ENCODE assay signal across 21 mouse cellular contexts in genomic region chr1:158328839-158329238, GRCm38 (mm10). TPM values are rescaled to one million over a fixed set of nuclear protein-coding genes. Genes with fewer than 3 reads are reported as not detected.
DNase-seq lines count a peak whose midpoint lies in the region; ATAC-seq and TF ChIP-seq lines count a peak whose summit lies in the region.
"Had no signal": no experiment of that assay in that cellular context is flagged by ENCODE, and none has a peak within 500 bp of the region (broad histone marks: within the 10 kb centered on the region; RNA-seq: fewer than 3 reads in every experiment).

No protein-coding gene starts in this region.

- peak; percentile 45; the same call in 1 of the 2 replicates for ATAC-seq in midbrain, embryonic 13.5 days
- ATAC-seq in midbrain, postnatal 0 days (ENCODE audit: low FRiP score), result no peak
- ATAC-seq in midbrain, embryonic 14.5 days (ENCODE audit: low FRiP score, low TSS enrichment), result no peak; the same call in 1 of the 2 replicates
- ATAC-seq: forebrain, embryonic 15.5 days had no signal

- H3K36me3 ChIP-seq in midbrain, embryonic 13.5 days, result no peaks in the 10 kb centered on the region
- no peaks in the 10 kb centered on the region for H3K36me3 ChIP-seq in midbrain, postnatal 0 days (ENCODE audit: insufficient read depth, low read length)
- H3K36me3 ChIP-seq in midbrain, embryonic 14.5 days (ENCODE audit: control insufficient read depth, insufficient read depth, low read length), result no peaks in the 10 kb centered on the region
- H3K36me3 ChIP-seq: embryonic facial prominence, embryonic 15.5 days; forebrain, embryonic 10.5 days; forebrain, embryonic 15.5 days; heart, embryonic 15.5 days; hindbrain, embryonic 10.5 days had no signal

- no peaks in the 10 kb centered on the region for H3K9me3 ChIP-seq in midbrain, embryonic 13.5 days
- no peaks in the 10 kb centered on the region for H3K9me3 ChIP-seq in midbrain, postnatal 0 days (ENCODE audit: low read length)
- no peaks in the 10 kb centered on the region for H3K9me3 ChIP-seq in midbrain, embryonic 14.5 days (ENCODE audit: control insufficient read depth, low read length)
- H3K9me3 ChIP-seq: embryonic facial prominence, embryonic 15.5 days; forebrain, embryonic 10.5 days; forebrain, embryonic 15.5 days; heart, embryonic 15.5 days; hindbrain, embryonic 10.5 days had no signal

- WGBS in midbrain, embryonic 13.5 days, result 24% methylated on average over 2 of the region's 2 CpGs
- 18% methylated on average over 2 of the region's 2 CpGs for WGBS in midbrain, postnatal 0 days
- 22% methylated on average over 2 of the region's 2 CpGs for WGBS in midbrain, embryonic 14.5 days

- H3K27me3 ChIP-seq in midbrain, embryonic 13.5 days, result no peaks in the 10 kb centered on the region
- no peaks in the 10 kb centered on the region for H3K27me3 ChIP-seq in midbrain, postnatal 0 days (ENCODE audit: insufficient read depth, low read length)
- H3K27me3 ChIP-seq in midbrain, embryonic 14.5 days (ENCODE audit: control insufficient read depth, insufficient read depth, low read length), result no peaks in the 10 kb centered on the region
- H3K27me3 ChIP-seq: embryonic facial prominence, embryonic 15.5 days; forebrain, embryonic 15.5 days; heart, embryonic 15.5 days had no signal

- TF ChIP-seq CTCF in midbrain, postnatal 0 days (IDR thresholded peaks at IDR 0.05), result no peak

- no peak overlapping the region for H3K4me3 ChIP-seq in midbrain, embryonic 13.5 days (replicated peaks)
- no peak overlapping the region for H3K4me3 ChIP-seq in midbrain, postnatal 0 days (ENCODE audit: low read depth, low read length)
- H3K4me3 ChIP-seq in midbrain, embryonic 14.5 days (replicated peaks; ENCODE audit: low read depth, low read length), result no peak overlapping the region
- H3K4me3 ChIP-seq: embryonic facial prominence, embryonic 15.5 days; erythroblast, embryonic 14.5 days; forebrain, embryonic 10.5 days; forebrain, embryonic 15.5 days; heart, adult 2 months; heart, embryonic 15.5 days; hindbrain, embryonic 10.5 days had no signal

- intact Hi-C loops in heart, postnatal 36 days (cut with DNase I), result no loop called here

- H3K9ac ChIP-seq in midbrain, embryonic 13.5 days (replicated peaks), result no peak overlapping the region
- no peak overlapping the region for H3K9ac ChIP-seq in midbrain, postnatal 0 days (replicated peaks; ENCODE audit: low read length, poor library complexity, severe bottlenecking)
- no peak overlapping the region for H3K9ac ChIP-seq in midbrain, embryonic 14.5 days (replicated peaks; ENCODE audit: low read length)
- H3K9ac ChIP-seq: embryonic facial prominence, embryonic 15.5 days; forebrain, embryonic 15.5 days; heart, embryonic 15.5 days; hindbrain, embryonic 14.5 days had no signal

- H3K27ac ChIP-seq in midbrain, embryonic 13.5 days, result no peak overlapping the region; the same call in 1 of the 2 replicates
- no peak overlapping the region for H3K27ac ChIP-seq in midbrain, postnatal 0 days (ENCODE audit: low read depth, low read length)
- no peak overlapping the region for H3K27ac ChIP-seq in midbrain, embryonic 14.5 days (replicated peaks; ENCODE audit: low read depth, low read length)
- H3K27ac ChIP-seq: embryonic facial prominence, embryonic 15.5 days; forebrain, embryonic 10.5 days; forebrain, embryonic 15.5 days; heart, adult 2 months; heart, embryonic 15.5 days; hindbrain, embryonic 10.5 days; hindbrain, embryonic 14.5 days had no signal

- peaks cover 9% of the 10 kb centered on the region for H3K4me1 ChIP-seq in midbrain, embryonic 13.5 days (replicated peaks)
- H3K4me1 ChIP-seq in midbrain, postnatal 0 days (ENCODE audit: insufficient read depth, low read length), result no peaks in the 10 kb centered on the region
- H3K4me1 ChIP-seq in midbrain, embryonic 14.5 days (ENCODE audit: control insufficient read depth, insufficient read depth, low read length), result no peaks in the 10 kb centered on the region
- H3K4me1 ChIP-seq: embryonic facial prominence, embryonic 15.5 days; forebrain, embryonic 10.5 days; heart, embryonic 15.5 days had no signal

- peak; percentile 53 for DNase-seq in heart, adult 11 months
- DNase-seq in heart, postnatal 36 days, result no peak
- no peak for DNase-seq in midbrain, postnatal 0 days (ENCODE audit: low spot score)
- DNase-seq in midbrain, embryonic 14.5 days, result peak; percentile 30
- no peak for DNase-seq in right cerebral cortex, adult 18-20 months
- DNase-seq in kidney, postnatal 4 days, result no peak
- DNase-seq: adrenal gland, adult 2 months; adrenal gland, postnatal 25 days; embryo, embryonic 11 days; gastrocnemius, postnatal 10 days; heart, adult 2 months; heart, postnatal 14 days had no signal

- H3K4me2 ChIP-seq in midbrain, embryonic 13.5 days (replicated peaks), result no peak overlapping the region
- H3K4me2 ChIP-seq in midbrain, postnatal 0 days (ENCODE audit: low read depth, low read length, poor library complexity, severe bottlenecking), result no peak overlapping the region
- no peak overlapping the region for H3K4me2 ChIP-seq in midbrain, embryonic 14.5 days (ENCODE audit: low read length)
- H3K4me2 ChIP-seq: embryonic facial prominence, embryonic 15.5 days; forebrain, embryonic 15.5 days; heart, embryonic 11.5 days; heart, embryonic 15.5 days; hindbrain, embryonic 14.5 days had no signal

RNA-seq across cellular contexts. Expression of gene Brinp2, which starts 27.3 kb away (rescaled TPM):
- total RNA-seq in heart, postnatal 36 days (2021), result under 1 TPM in 1 of 2 experiments, not detected in 1; 0.22 TPM
- polyA plus RNA-seq in midbrain, embryonic 13.5 days (2015; fragmentation: Nextera tagmentation; extraction: Ambion mirVana), result 18.5 and 18.9 TPM in 2 replicates
- 55.8 and 67.0 TPM in 2 replicates for total RNA-seq in midbrain, postnatal 0 days (2014; rRNA removed)
- polyA plus RNA-seq in midbrain, postnatal 0 days (2015; fragmentation: Nextera tagmentation; extraction: Ambion mirVana), result 41.0 and 44.0 TPM in 2 replicates
- polyA plus RNA-seq in midbrain, embryonic 14.5 days (2014; fragmentation: Nextera tagmentation; extraction: Ambion mirVana), result 27.1 and 27.6 TPM in 2 replicates
- polyA plus RNA-seq: erythroblast, embryonic 14.5 days had no signal

RNA-seq across cellular contexts. Expression of gene Astn1, which starts 33.2 kb away (rescaled TPM):
- 1 to 10 TPM in 1 of 2 experiments, under 1 TPM in 1; 0.69 to 1.1 TPM for total RNA-seq in heart, postnatal 36 days (2021)
- 32.1 and 35.7 TPM in 2 replicates for polyA plus RNA-seq in midbrain, embryonic 13.5 days (2015; fragmentation: Nextera tagmentation; extraction: Ambion mirVana)
- total RNA-seq in midbrain, postnatal 0 days (2014; rRNA removed), result 157 and 180 TPM in 2 replicates
- polyA plus RNA-seq in midbrain, postnatal 0 days (2015; fragmentation: Nextera tagmentation; extraction: Ambion mirVana), result 36.5 and 36.7 TPM in 2 replicates
- 54.8 and 59.6 TPM in 2 replicates for polyA plus RNA-seq in midbrain, embryonic 14.5 days (2014; fragmentation: Nextera tagmentation; extraction: Ambion mirVana)

Comparison
In these comparisons a context has a peak if more than half of its experiments do, and no peak if none do; other contexts are left out.
1. DNase-seq: peak in heart, adult 11 months (single experiment) and midbrain, embryonic 14.5 days (single experiment); none in heart, postnatal 36 days (0 of 2), midbrain, postnatal 0 days (single experiment), right cerebral cortex, adult 18-20 months (single experiment) and kidney, postnatal 4 days (0 of 2).